33 mouse cellular contexts compared by ENCODE assay signal in genomic region chr13:113518144-113518543, GRCm38 (mm10).
DNase-seq lines count a peak whose midpoint lies in the region; ATAC-seq and TF ChIP-seq lines count a peak whose summit lies in the region.
"Had no signal": no experiment of that assay in that cellular context is flagged by ENCODE, and none has a peak within 500 bp of the region (broad histone marks: within the 10 kb centered on the region; RNA-seq: fewer than 3 reads in every experiment).

No protein-coding gene starts in this region.

- TF ChIP-seq POLR2A in myocyte (IDR thresholded peaks at IDR 0.05; ENCODE audit: insufficient read length, low read depth): no peak

- no peaks in the 10 kb centered on the region for H3K79me2 ChIP-seq in myocyte (ENCODE audit: control insufficient read depth, insufficient read depth)

- no peak overlapping the region for H3K9ac ChIP-seq in kidney, embryonic 14.5 days (ENCODE audit: low read depth, low read length)
- H3K9ac ChIP-seq in kidney, embryonic 16.5 days (replicated peaks; ENCODE audit: low read length): no peak overlapping the region
- H3K9ac ChIP-seq in intestine, embryonic 15.5 days: no peak overlapping the region
- H3K9ac ChIP-seq in midbrain, postnatal 0 days (replicated peaks; ENCODE audit: low read length, poor library complexity, severe bottlenecking): no peak overlapping the region
- H3K9ac ChIP-seq: embryonic facial prominence, embryonic 12.5 days; heart, embryonic 13.5 days; midbrain, embryonic 12.5 days; neural tube, embryonic 15.5 days had no signal

- H3K27ac ChIP-seq in kidney, embryonic 14.5 days (ENCODE audit: low read depth, low read length): no peak overlapping the region
- H3K27ac ChIP-seq in kidney, embryonic 16.5 days (ENCODE audit: low read length): no peak overlapping the region
- no peak overlapping the region for H3K27ac ChIP-seq in intestine, embryonic 15.5 days
- no peak overlapping the region for H3K27ac ChIP-seq in midbrain, postnatal 0 days (ENCODE audit: low read depth, low read length)
- H3K27ac ChIP-seq: embryonic facial prominence, embryonic 12.5 days; heart, embryonic 13.5 days; hindbrain, embryonic 10.5 days; layer of hippocampus, adult 2 months; midbrain, embryonic 12.5 days; neural tube, embryonic 15.5 days had no signal

- ATAC-seq in kidney, embryonic 14.5 days (ENCODE audit: low FRiP score, low TSS enrichment): no peak
- no peak for ATAC-seq in kidney, embryonic 16.5 days (ENCODE audit: low FRiP score, low TSS enrichment)
- ATAC-seq in intestine, embryonic 15.5 days: peak; percentile 47
- no peak for ATAC-seq in midbrain, postnatal 0 days (ENCODE audit: low FRiP score)
- ATAC-seq: CD4-positive, CD25-positive, alpha-beta regulatory T cell, adult 4 months; forebrain, embryonic 14.5 days; hindbrain, embryonic 16.5 days; lung, postnatal 0 days had no signal

- no peaks in the 10 kb centered on the region for H3K9me3 ChIP-seq in kidney, embryonic 14.5 days (ENCODE audit: control insufficient read depth, low read length)
- no peaks in the 10 kb centered on the region for H3K9me3 ChIP-seq in kidney, embryonic 16.5 days (ENCODE audit: low read length)
- no peaks in the 10 kb centered on the region for H3K9me3 ChIP-seq in intestine, embryonic 15.5 days
- no peaks in the 10 kb centered on the region for H3K9me3 ChIP-seq in midbrain, postnatal 0 days (ENCODE audit: low read length)
- H3K9me3 ChIP-seq: embryonic facial prominence, embryonic 12.5 days; heart, embryonic 13.5 days; hindbrain, embryonic 10.5 days; midbrain, embryonic 12.5 days; neural tube, embryonic 15.5 days had no signal

- 65% methylated on average over 6 of the region's 6 CpGs for WGBS in kidney, embryonic 14.5 days
- WGBS in kidney, embryonic 16.5 days: 64% methylated on average over 6 of the region's 6 CpGs
- WGBS in intestine, embryonic 15.5 days: 65% methylated on average over 6 of the region's 6 CpGs
- 92% methylated on average over 6 of the region's 6 CpGs for WGBS in midbrain, postnatal 0 days

- H3K4me3 ChIP-seq in kidney, embryonic 14.5 days (ENCODE audit: low read length): no peak overlapping the region
- H3K4me3 ChIP-seq in kidney, embryonic 16.5 days (ENCODE audit: low read length): no peak overlapping the region
- no peak overlapping the region for H3K4me3 ChIP-seq in intestine, embryonic 15.5 days (replicated peaks)
- no peak overlapping the region for H3K4me3 ChIP-seq in myocyte
- no peak overlapping the region for H3K4me3 ChIP-seq in midbrain, postnatal 0 days (ENCODE audit: low read depth, low read length)
- H3K4me3 ChIP-seq: embryonic facial prominence, embryonic 12.5 days; heart, embryonic 13.5 days; hindbrain, embryonic 10.5 days; layer of hippocampus, adult 2 months; megakaryocyte, embryonic 14.5 days; midbrain, embryonic 12.5 days; neural tube, embryonic 15.5 days had no signal

- no peaks in the 10 kb centered on the region for H3K27me3 ChIP-seq in kidney, embryonic 14.5 days (ENCODE audit: control insufficient read depth, insufficient read depth, low read length)
- H3K27me3 ChIP-seq in kidney, embryonic 16.5 days (ENCODE audit: insufficient read depth, low read length): no peaks in the 10 kb centered on the region
- no peaks in the 10 kb centered on the region for H3K27me3 ChIP-seq in intestine, embryonic 15.5 days (replicated peaks)
- no peaks in the 10 kb centered on the region for H3K27me3 ChIP-seq in myocyte (ENCODE audit: control insufficient read depth, insufficient read depth, insufficient read length)
- no peaks in the 10 kb centered on the region for H3K27me3 ChIP-seq in midbrain, postnatal 0 days (ENCODE audit: insufficient read depth, low read length)
- H3K27me3 ChIP-seq: embryonic facial prominence, embryonic 12.5 days; heart, embryonic 13.5 days; megakaryocyte, embryonic 14.5 days; midbrain, embryonic 12.5 days; neural tube, embryonic 15.5 days had no signal

- H3K4me2 ChIP-seq in kidney, embryonic 14.5 days (replicated peaks; ENCODE audit: low read depth, low read length): no peak overlapping the region
- no peak overlapping the region for H3K4me2 ChIP-seq in kidney, embryonic 16.5 days (replicated peaks; ENCODE audit: low read depth, low read length)
- H3K4me2 ChIP-seq in intestine, embryonic 15.5 days (replicated peaks): no peak overlapping the region
- H3K4me2 ChIP-seq in myocyte (ENCODE audit: low read depth): no peak overlapping the region
- no peak overlapping the region for H3K4me2 ChIP-seq in midbrain, postnatal 0 days (ENCODE audit: low read depth, low read length, poor library complexity, severe bottlenecking)
- H3K4me2 ChIP-seq: embryonic facial prominence, embryonic 12.5 days; heart, embryonic 13.5 days; midbrain, embryonic 12.5 days; neural tube, embryonic 15.5 days had no signal

- H3K4me1 ChIP-seq in kidney, embryonic 14.5 days (ENCODE audit: control insufficient read depth, insufficient read depth, low read length): no peaks in the 10 kb centered on the region
- peaks cover 9% of the 10 kb centered on the region for H3K4me1 ChIP-seq in kidney, embryonic 16.5 days (ENCODE audit: insufficient read depth, low read length)
- H3K4me1 ChIP-seq in intestine, embryonic 15.5 days (replicated peaks): 0 out of 2 replicates have a peak, but pooled peaks cover 6% of the 10 kb centered on the region
- H3K4me1 ChIP-seq in midbrain, postnatal 0 days (ENCODE audit: insufficient read depth, low read length): no peaks in the 10 kb centered on the region
- H3K4me1 ChIP-seq: embryonic facial prominence, embryonic 12.5 days; midbrain, embryonic 12.5 days; neural tube, embryonic 15.5 days had no signal

- H3K36me3 ChIP-seq in kidney, embryonic 14.5 days (ENCODE audit: control insufficient read depth, insufficient read depth, low read length): no peaks in the 10 kb centered on the region
- H3K36me3 ChIP-seq in kidney, embryonic 16.5 days (ENCODE audit: insufficient read depth, low read length): no peaks in the 10 kb centered on the region
- H3K36me3 ChIP-seq in intestine, embryonic 15.5 days: no peaks in the 10 kb centered on the region
- H3K36me3 ChIP-seq in myocyte (ENCODE audit: control insufficient read depth, insufficient read depth): no peaks in the 10 kb centered on the region
- H3K36me3 ChIP-seq in midbrain, postnatal 0 days (ENCODE audit: insufficient read depth, low read length): no peaks in the 10 kb centered on the region
- H3K36me3 ChIP-seq: embryonic facial prominence, embryonic 12.5 days; heart, embryonic 13.5 days; hindbrain, embryonic 10.5 days; midbrain, embryonic 12.5 days; neural tube, embryonic 15.5 days had no signal

- no peak for TF ChIP-seq CTCF in midbrain, postnatal 0 days (IDR thresholded peaks at IDR 0.05)

- H3ac ChIP-seq in myocyte (ENCODE audit: control insufficient read depth, insufficient read length): no peak overlapping the region

- DNase-seq in kidney, adult 11 months: peak; percentile 62
- DNase-seq in kidney, postnatal 25 days: peak; percentile 51 to 71
- DNase-seq in midbrain, postnatal 0 days (ENCODE audit: low spot score): no peak
- DNase-seq in frontal cortex, postnatal 14 days (ENCODE audit: low spot score in 2 of 2): no peak
- DNase-seq: adrenal gland, postnatal 25 days; cerebellum, adult 11-12 months; cerebellum, adult 9-11 months; embryo, embryonic 11 days; gastrocnemius, postnatal 25 days; heart, adult 18-20 months; heart, postnatal 10 days; left cerebral cortex, postnatal 4 days; lung, adult 18-20 months; lung, postnatal 4 days; right cerebral cortex, postnatal 25 days; spleen, adult 18-20 months; thymus, adult 18-20 months; thymus, postnatal 36 days had no signal

TF ChIP-seq in myocyte, 11 proteins besides CTCF, POLR2A, EP300 and RAD21:
- TF ChIP-seq MAX (IDR thresholded peaks at IDR 0.05; ENCODE audit: low read depth): no peak
- TF ChIP-seq SRF (IDR thresholded peaks at IDR 0.05; ENCODE audit: control insufficient read depth, insufficient read length, low read depth): no peak
- peak; percentile 42 to 78 (median 70) for TF ChIP-seq MYOD1 (IDR thresholded peaks at IDR 0.05; ENCODE audit: control insufficient read depth in 1 of 3, insufficient read length in 2 of 3, low read depth in 2 of 3)
- no peak for TF ChIP-seq POLR2AphosphoS2 (IDR thresholded peaks at IDR 0.05; ENCODE audit: insufficient read length, low read depth)
- TF ChIP-seq MYOG (IDR thresholded peaks at IDR 0.05; ENCODE audit: control insufficient read depth in 1 of 3, insufficient read depth in 1 of 3, insufficient read length in 2 of 3, low read depth in 2 of 3): peak in 1 of 3 experiments; percentile 35
- TF ChIP-seq CEBPB (IDR thresholded peaks at IDR 0.05; ENCODE audit: insufficient read depth, poor library complexity, severe bottlenecking): no peak
- TF ChIP-seq USF1 (IDR thresholded peaks at IDR 0.05; ENCODE audit: low read depth): no peak
- no peak for TF ChIP-seq TCF12 (IDR thresholded peaks at IDR 0.05; ENCODE audit: insufficient read depth, poor library complexity, severe bottlenecking)
- no peak for TF ChIP-seq REST (IDR thresholded peaks at IDR 0.05; ENCODE audit: insufficient read depth, insufficient read length)
- TF ChIP-seq E2F4 (IDR thresholded peaks at IDR 0.05; ENCODE audit: insufficient read depth): no peak
- no peak for TF ChIP-seq TCF3 (IDR thresholded peaks at IDR 0.05; ENCODE audit: insufficient read length, low read depth)

Comparison
In these comparisons a context has a peak if more than half of its experiments do, and no peak if none do; other contexts are left out.
1. DNase-seq: peak in kidney, adult 11 months (single experiment) and kidney, postnatal 25 days (2 of 2); none in midbrain, postnatal 0 days (single experiment) and frontal cortex, postnatal 14 days (0 of 2).